Mouse (Mus musculus) gastrocnemius, adult 18-20 months (tissue): Measurements from ENCODE around the gene Fam160a2. TPM values are rescaled to one million over a fixed set of nuclear protein-coding genes. Genes with fewer than 3 reads are reported as not detected.

Source experiments
- DNase-seq: peaks from one replicate; pipeline ENCODE4 v3.0.0; 2021; ENCODE audit warnings: low spot score
- long read RNA-seq, 2 experiments: library from polyadenylated mRNA; stranded (forward); transcript quantifications; one replicate each; pipeline ENCODE4 v2.0.0; 2021
- total RNA-seq, 2 experiments: library from RNA; stranded (reverse); gene quantifications; 2 replicates each; pipeline ENCODE4 v1.2.3; 2021

The Fam160a2 gene
- total RNA-seq = 10 to 100 TPM; 11.0 to 12.2 TPM
- long read RNA-seq, experiment 1, full-length matches to known transcripts = 24 of 37 reads
- long read RNA-seq, experiment 1, partial matches to known transcripts = 0 of 37 reads
- long read RNA-seq, experiment 1, other reads (novel, unspliced or antisense) = 13 of 37 reads
- long read RNA-seq, experiment 2, full-length matches to known transcripts = 16 of 21 reads
- long read RNA-seq, experiment 2, partial matches to known transcripts = 2 of 21 reads
- long read RNA-seq, experiment 2, other reads (novel, unspliced or antisense) = 3 of 21 reads

DNA sequence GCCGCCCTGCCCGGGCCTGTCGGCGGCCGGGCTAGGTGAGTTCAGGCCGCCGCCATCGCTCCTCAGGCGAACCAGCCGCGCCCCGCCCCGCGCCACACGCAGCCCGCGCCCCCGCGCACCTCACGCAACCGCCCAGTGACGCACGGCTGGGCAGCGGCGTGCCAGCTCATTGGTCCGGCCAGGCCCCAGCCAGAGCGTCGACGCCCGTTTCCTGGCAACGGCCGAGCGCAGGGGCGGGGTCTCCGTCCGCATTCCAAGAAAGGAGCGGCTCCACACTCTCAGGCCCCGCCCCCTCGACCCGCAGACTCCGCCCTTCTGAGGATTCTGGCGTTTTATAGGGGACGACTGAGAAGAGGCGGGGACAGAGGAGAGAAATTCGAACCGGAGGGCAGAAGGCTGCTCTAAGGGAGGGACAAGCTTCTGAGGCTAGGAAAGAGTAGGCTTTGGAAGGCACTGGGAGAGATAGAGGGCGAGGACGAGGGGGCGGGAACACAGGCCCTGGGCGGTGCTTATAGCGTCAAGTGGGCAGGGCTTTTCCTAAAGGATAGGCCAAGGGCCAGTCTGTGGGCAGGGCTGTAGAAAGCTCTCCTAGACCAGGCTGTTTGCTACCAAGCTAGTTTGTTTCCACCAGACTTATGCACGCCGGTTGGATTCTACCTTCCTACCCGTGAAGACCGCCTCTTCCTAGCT lies at the start of gene Fam160a2:
Gene Fam160a2, minus strand, starts transcription at position 120 of the 690 bp plus-strand sequence.
- peak; percentile 100 for DNase-seq

DNA sequence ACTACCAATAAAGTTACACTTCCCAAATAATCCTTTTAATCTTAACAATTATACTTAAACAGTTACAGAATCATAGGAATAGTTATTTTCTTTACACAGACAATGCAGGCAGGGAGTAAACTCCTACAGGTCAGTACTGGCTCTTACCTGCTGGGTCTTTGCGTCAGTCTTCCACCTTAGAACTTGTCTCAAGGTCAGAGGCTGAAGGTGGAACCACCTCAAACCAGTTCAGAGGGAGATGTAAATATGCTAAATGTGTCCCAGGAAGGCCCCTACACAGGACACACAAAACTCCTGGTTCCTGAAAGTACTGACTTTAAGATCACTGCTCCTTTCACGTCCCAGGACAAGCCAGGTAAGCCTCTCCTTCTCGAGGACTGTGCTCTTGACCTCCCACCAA lies 45.2 kb upstream of the Fam160a2 start:
- no peak for DNase-seq

- DNase-seq = no peak
Measured at GRCm38 (mm10) chr7:105441426-105441825, 41.6 kb upstream of the Fam160a2 start.

GRCm38 (mm10) chr7:105437979-105438772 lies 38.3 kb upstream of the Fam160a2 start:
- DNase-seq = peak; percentile 7

- DNase-seq = no peak
Measured at GRCm38 (mm10) chr7:105434798-105435197, 34.9 kb upstream of the Fam160a2 start.

DNA sequence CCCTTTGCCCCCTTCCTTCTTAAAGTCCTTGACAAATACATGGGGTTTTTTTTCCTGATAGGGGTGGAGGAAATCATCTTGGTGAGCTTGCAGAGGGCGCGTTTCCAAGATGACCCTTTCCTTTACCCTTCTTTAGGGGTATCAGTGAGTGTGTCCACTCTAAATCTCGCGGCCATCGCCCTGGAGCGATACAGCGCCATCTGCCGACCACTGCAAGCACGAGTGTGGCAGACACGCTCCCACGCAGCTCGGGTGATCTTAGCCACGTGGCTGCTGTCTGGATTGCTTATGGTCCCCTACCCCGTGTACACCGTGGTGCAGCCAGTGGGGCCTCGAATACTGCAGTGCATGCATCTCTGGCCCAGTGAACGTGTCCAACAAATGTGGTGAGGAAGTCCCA lies 34.0 kb upstream of the Fam160a2 start:
- DNase-seq = no peak

GRCm38 (mm10) chr7:105432058-105432457 lies 32.2 kb upstream of the Fam160a2 start:
- DNase-seq = no peak

GRCm38 (mm10) chr7:105426051-105426450 lies 26.2 kb upstream of the Fam160a2 start:
- DNase-seq = no peak

DNA sequence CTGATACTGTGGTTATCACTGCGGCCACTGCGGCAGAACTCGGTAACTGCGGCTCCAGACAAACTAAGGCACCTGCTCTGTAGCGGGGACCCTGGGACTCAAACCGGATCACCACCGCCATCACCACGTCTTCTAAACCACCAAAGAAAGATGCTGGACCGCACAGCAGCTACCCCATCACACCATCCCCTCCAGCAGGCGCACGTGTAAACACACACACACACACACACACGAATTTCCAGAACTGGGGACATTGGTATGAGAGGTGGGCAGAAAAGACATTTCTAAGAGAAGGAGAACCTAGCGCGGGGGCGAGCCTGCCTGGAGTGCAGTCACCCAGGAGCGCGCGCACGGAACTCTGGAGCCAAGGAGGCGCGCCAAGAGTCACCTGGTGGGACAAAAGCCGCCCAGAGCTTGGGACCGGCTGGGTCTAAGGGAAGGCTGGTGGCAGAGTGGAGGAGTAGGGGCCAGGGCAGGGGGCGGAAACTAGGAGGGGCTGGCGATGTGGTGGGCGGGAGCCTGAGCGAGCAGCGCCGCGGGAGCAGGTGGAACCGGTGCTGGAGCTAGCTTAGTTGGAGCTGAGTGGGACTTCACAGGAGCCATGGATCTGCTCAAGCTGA lies 25.7 kb upstream of the Fam160a2 start, which contains the start of gene Cckbr:
Gene Cckbr, plus strand, starts transcription at position 308 of the 620 bp plus-strand sequence.
- DNase-seq = no peak

DNA sequence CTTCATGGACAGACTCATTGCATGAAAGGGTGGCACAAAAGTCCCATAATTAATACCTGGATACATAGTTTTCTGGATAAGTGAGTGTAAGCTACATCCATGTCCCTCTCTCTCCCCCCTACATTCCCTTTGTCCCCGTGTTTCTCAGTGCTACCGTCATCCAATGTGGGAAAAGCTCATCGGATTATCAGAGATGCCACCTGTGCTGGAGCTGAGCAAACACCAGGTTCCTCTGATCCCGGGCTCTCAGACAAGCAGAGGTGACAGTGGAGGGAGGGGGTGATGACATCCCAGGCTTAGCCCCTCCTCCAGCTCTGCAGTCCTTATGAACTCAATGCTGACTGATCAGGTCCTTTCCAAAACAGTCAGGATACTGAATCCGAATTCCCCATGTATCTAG lies 24.5 kb upstream of the Fam160a2 start:
- no peak for DNase-seq

DNA sequence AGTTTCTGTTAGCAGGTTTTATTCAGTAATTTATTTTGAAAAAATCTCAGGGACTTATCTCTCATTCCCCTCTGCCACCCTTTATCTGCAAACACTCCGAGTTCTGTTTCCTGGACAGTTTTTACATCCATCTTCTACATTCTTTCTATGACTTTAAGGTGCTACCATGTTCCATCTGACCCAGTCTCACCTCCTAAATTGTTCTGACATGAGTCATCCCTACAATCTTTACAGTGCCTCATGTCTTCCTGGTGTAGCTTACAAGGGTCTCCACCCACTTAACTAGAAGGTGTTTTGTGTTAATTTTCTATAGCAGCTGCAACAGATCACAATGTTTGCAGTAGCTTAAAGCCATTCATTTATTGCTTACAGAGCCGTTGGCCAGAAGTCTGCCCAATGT lies 21.0 kb upstream of the Fam160a2 start:
- no peak for DNase-seq

DNA sequence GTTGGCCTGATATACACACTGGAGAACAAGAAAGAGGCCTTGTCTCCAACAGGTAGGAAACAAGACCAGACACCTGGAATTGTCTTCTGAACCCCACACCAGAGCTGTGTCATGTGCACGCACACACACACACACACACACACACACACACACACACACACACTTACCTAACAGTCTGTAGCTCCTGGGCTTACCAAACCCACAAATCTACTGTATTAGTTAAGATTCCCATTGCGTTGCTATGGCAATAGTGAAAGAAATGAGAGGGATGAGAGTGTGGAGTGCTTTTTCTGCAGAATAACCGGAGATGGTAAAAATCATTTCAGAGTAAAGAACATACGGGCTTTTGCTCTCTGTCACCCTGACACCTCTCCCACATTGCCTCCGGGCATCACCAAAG lies 18.3 kb upstream of the Fam160a2 start:
- DNase-seq = no peak

DNA sequence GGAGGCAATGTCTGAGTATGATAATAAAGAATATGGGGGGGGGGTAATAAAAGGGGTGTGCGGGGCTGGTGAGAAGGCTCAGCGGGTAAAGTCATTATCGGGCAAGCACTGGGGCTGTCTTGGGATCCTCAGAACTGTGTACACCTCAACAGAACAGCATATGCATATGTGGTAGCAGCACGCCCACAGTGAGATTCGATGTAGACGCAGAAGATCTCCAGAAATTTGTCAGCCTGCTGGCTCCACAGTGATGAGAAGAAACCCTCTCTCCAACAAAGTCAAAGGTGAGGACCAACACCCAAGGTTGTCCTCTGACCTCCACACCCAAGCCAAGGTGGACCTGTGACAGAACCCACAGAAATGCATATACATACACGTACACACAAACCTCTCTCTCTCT lies 16.7 kb upstream of the Fam160a2 start:
- DNase-seq = no peak

- no peak for DNase-seq
Measured at GRCm38 (mm10) chr7:105414385-105414784, 14.5 kb upstream of the Fam160a2 start.

- DNase-seq = peak; percentile 69
Measured at GRCm38 (mm10) chr7:105411874-105412632, 12.2 kb upstream of the Fam160a2 start.

DNA sequence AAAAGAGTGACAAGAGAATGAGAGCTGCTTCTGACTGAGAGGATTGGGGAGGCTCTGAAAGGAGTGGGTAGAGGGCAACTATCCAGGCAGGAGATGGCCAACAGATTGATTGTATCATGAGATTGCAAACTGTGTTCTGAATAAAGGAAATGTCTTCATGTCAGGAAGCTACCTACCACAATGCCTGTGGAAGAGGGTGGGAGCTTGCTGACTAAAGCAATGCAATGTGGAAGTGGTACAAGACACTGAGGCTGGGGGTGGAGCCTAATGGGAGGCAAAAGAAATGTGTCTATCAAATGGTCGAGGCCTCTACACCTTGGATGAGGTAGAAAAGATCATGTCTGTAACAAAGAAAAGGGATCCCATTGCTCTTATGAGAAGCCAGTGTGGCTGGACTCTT lies 6.5 kb upstream of the Fam160a2 start:
- DNase-seq = no peak

DNA sequence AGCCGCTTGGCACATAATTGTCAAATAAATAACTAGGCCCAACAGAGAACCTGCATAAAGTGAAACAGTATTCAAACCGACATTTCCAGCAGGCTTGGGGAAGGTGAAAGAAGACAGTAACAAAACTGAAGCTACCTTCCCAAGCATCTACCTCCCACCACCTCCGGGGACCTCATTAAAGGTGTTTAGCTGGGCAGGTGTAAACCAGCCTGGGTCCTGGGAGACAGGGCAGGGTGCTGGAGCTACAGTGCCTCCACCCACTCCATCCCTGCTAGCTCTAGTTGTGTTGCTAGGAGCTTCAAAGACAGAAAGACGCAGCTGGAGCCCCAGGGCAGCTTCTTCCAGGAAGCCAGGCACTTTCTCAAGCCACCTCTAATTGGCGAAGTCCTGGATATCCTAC lies 4.4 kb upstream of the Fam160a2 start, which contains the start of gene Cnga4:
Gene Cnga4, plus strand, starts transcription at position 301 of the 400 bp plus-strand sequence.
- no peak for DNase-seq

DNA sequence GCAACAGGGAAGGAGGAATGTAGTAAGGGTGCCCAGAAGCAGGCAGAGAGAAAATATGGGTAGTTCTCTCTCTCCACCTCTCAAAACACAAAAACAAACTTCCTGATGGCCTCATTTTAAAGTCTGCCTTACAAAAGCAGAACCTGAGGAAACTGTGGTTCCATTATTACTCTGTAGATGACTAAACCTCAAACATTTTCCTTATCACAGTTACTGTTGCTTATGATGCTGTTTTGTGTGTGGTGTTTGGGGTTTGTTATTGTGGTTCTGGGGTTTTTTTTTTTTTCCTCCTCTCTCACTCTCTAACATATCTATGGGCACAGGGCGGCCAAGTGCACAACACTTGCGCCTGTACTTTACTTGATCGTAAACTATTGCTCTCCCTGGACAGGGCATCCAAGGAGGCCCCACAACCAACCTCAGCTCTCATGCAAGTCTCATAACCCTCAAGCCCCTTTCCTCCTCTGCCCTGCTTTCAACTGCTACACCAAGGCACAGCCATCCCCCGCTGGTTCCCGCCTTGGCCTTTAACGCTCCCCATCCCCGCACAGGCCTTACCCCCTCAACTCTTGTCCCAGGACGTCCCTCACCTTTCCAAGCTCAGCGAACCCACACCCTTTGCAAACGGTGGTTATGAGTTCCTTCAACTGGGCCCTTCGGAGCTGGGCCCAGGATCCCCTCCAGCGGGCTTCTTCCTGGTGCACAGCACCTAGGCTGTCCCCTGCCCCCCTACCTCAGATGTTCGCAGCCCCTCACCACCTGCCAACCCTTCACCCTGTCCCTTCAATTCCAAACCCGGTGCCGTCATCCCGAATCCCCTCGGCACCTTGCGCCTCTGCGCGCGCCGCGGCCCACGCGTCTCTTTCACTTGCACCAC lies 558 bp downstream of the Fam160a2 start:
- no peak for DNase-seq

GRCm38 (mm10) chr7:105396126-105396525 lies 3.7 kb downstream of the Fam160a2 start:
- no peak for DNase-seq
